Mouse (Mus musculus): ENCODE measurements around the gene Iqck. TPM values are rescaled to one million over a fixed set of nuclear protein-coding genes. Genes with fewer than 3 reads are reported as not detected.

Iqck gene
- polyA plus RNA-seq, 1 experiment = 1.1 TPM

DNA sequence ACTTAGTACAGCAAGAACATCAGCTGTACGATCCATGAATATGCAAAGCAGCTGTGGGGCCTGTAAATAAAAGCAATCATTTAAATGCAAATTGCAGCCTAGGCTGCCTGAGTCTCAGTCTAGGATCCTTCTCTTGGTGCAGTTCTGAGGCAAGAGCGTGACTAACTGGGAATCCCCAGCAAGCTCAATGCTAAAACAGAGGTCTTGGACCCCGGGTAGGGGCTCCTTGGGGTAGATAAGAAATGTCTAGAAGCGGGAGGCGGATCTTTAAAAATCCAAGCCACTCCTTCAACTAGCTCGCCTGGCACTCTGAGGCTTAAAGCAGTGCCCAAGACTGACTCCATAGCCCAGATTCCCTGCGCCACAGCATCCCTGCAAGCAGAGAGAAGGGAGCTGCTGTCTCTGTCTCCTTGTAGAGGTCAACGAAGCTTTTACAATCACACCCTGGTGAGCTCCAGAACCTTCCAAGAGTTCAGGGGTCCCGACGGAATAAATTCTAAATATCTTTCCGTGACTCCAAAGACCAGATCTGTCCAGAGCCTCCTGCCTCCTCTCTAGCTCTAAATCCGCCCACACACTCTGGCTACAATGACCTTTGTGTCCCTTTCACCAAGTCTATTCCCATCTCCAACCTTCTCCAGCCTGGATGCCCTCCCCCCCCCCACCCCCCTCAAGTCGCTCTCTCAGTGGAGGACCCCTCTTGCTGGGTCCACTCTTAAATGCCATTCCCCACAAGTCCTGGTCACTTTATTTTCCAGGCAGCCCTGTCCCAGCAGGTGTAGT lies 137.3 kb downstream of the Iqck start:
- no peak for DNase-seq
- H3K36me3 ChIP-seq (ENCODE audit: control insufficient read depth, insufficient read depth, low read length) = no peaks in the 10 kb centered on the region
- peaks cover 17% of the 10 kb centered on the region for H3K4me1 ChIP-seq (replicated peaks; ENCODE audit: control insufficient read depth, insufficient read depth, low read length)
- no peak overlapping the region for H3K27ac ChIP-seq (ENCODE audit: control insufficient read depth, insufficient read depth, low read length)
- TF ChIP-seq CTCF (IDR thresholded peaks at IDR 0.05; ENCODE audit: borderline replicate concordance, control insufficient read depth, extremely low read depth, insufficient read depth, low read length, poor library complexity) (no peak), POLR2A (IDR thresholded peaks at IDR 0.05; ENCODE audit: control insufficient read depth, extremely low read depth, insufficient read depth, low read length, poor library complexity) (no peak)
- no peak overlapping the region for H3K4me3 ChIP-seq (ENCODE audit: control insufficient read depth, insufficient read depth, low read length)
- peaks cover 11% of the 10 kb centered on the region for H3K27me3 ChIP-seq (ENCODE audit: control insufficient read depth, insufficient read depth, low read length)
- 86% methylated on average over 13 of the region's 13 CpGs for WGBS

DNA sequence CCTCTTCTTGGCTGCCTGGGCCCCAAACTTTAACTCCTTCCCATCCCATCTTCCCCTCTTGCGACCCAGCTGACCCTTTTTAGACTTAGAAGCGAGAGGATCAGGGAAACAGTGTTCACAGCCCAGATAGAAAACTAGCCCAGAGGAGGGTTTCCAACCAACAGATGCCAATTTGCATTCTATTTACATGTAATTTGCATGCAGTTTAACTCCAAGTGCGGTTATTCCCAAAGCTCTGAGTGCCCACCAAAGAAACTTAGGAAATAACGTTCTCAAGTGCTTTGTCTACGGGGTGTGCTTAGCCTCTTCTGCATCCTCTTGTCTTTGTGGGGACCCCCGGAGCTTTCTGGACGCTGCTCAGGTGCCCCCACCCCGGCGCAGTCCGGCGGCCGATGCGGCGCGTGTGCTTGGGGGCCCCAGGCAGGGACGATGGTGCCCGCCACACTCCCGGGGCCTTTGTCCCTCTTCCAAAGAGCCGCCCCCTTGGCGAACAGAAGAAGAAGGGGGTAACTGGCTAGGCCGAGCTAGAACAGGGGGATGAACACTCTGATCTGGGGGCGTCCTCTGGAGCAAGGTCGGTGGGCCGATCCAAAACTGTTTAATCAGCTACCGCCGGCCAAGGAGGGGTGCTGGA lies 138.2 kb downstream of the Iqck start:
- H3K27me3 ChIP-seq (ENCODE audit: control insufficient read depth, insufficient read depth, low read length) = peaks cover 11% of the 10 kb centered on the region
- H3K4me1 ChIP-seq (replicated peaks; ENCODE audit: control insufficient read depth, insufficient read depth, low read length) = peaks cover 17% of the 10 kb centered on the region
- 16% methylated on average over 26 of the region's 26 CpGs for WGBS
- H3K27ac ChIP-seq (ENCODE audit: control insufficient read depth, insufficient read depth, low read length) = no peak overlapping the region
- peak overlapping the region; percentile 38 for H3K4me3 ChIP-seq (ENCODE audit: control insufficient read depth, insufficient read depth, low read length)
- TF ChIP-seq POLR2A (IDR thresholded peaks at IDR 0.05; ENCODE audit: control insufficient read depth, extremely low read depth, insufficient read depth, low read length, poor library complexity) = no peak
- no peak for TF ChIP-seq CTCF (IDR thresholded peaks at IDR 0.05; ENCODE audit: borderline replicate concordance, control insufficient read depth, extremely low read depth, insufficient read depth, low read length, poor library complexity)
- no peaks in the 10 kb centered on the region for H3K36me3 ChIP-seq (ENCODE audit: control insufficient read depth, insufficient read depth, low read length)
- no peak for DNase-seq

DNA sequence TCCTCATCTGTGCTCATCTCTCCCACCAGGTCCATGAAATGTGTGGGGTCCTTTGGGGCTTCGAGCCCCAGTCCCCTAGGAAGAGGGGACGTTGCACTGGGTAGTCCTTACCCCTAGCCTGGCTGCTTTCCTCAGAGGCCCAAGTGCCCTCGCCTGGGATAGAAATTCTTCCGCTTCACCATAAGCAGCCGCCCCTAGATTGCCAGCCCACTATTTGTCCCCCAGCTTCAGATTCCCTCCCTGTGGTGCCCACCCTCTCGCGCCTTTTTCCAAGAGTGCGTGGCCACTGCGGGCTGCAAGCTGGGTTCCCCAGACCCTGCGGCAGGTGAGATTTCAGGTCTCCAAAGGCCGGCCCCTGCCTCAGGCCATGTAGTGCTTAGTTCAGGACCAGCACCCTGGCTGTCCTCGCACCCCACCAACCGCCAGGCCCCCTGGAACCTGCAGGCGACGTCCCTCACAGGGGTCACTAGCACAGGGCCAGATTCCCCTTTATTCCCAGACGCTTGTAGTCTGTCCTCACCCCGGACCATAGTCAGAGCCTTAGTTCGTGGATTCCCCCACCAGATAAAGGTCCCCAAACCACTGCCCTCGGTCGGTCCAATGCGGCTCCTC lies 138.8 kb downstream of the Iqck start:
- peaks cover 17% of the 10 kb centered on the region for H3K4me1 ChIP-seq (replicated peaks; ENCODE audit: control insufficient read depth, insufficient read depth, low read length)
- no peaks in the 10 kb centered on the region for H3K36me3 ChIP-seq (ENCODE audit: control insufficient read depth, insufficient read depth, low read length)
- peak overlapping the region; percentile 38 for H3K4me3 ChIP-seq (ENCODE audit: control insufficient read depth, insufficient read depth, low read length)
- no peak for TF ChIP-seq CTCF (IDR thresholded peaks at IDR 0.05; ENCODE audit: borderline replicate concordance, control insufficient read depth, extremely low read depth, insufficient read depth, low read length, poor library complexity)
- no peak for TF ChIP-seq POLR2A (IDR thresholded peaks at IDR 0.05; ENCODE audit: control insufficient read depth, extremely low read depth, insufficient read depth, low read length, poor library complexity)
- WGBS = 4% methylated on average over 21 of the region's 21 CpGs
- no peak for DNase-seq
- no peak overlapping the region for H3K27ac ChIP-seq (ENCODE audit: control insufficient read depth, insufficient read depth, low read length)
- H3K27me3 ChIP-seq (ENCODE audit: control insufficient read depth, insufficient read depth, low read length) = peaks cover 11% of the 10 kb centered on the region

DNA sequence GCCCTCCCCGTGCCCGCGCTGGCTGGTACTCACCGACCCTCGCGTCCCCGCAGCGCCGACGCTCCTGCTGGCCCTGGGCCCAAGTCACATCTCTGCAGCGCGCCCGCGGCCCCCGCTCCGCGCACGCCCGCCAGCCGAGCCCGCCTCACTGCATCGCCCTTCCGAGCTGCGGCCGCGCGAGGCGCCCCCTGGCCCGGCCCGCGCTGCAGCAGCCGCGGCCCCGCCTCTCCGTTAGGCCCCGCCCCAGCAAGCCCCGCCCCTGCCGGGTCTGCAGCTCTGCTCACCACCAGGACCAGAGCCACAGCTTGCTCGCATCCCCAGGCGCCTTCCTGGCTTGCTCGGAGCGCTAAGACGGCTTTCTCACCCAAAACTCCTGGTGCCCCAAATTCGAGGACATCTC lies 139.5 kb downstream of the Iqck start, which contains the start of gene Gprc5b:
Gene Gprc5b (minus strand): TSS at position 205 of the 400 bp plus-strand sequence.
- peaks cover 17% of the 10 kb centered on the region for H3K4me1 ChIP-seq (replicated peaks; ENCODE audit: control insufficient read depth, insufficient read depth, low read length)
- H3K4me3 ChIP-seq (ENCODE audit: control insufficient read depth, insufficient read depth, low read length) = peak within 1 kb of the TSS; percentile 38
- peak; percentile 93 for DNase-seq
- no peaks in the 10 kb centered on the region for H3K36me3 ChIP-seq (ENCODE audit: control insufficient read depth, insufficient read depth, low read length)
- WGBS = under 1% methylated on average over 44 of the region's 44 CpGs
- no peak within 1 kb of the TSS for H3K27ac ChIP-seq (ENCODE audit: control insufficient read depth, insufficient read depth, low read length)
- peaks cover 11% of the 10 kb centered on the region for H3K27me3 ChIP-seq (ENCODE audit: control insufficient read depth, insufficient read depth, low read length)
- peak; percentile 36; the same call in 1 of the 2 replicates for TF ChIP-seq CTCF (IDR thresholded peaks at IDR 0.05; ENCODE audit: borderline replicate concordance, control insufficient read depth, extremely low read depth, insufficient read depth, low read length, poor library complexity)
- no peak for TF ChIP-seq POLR2A (IDR thresholded peaks at IDR 0.05; ENCODE audit: control insufficient read depth, extremely low read depth, insufficient read depth, low read length, poor library complexity)

DNA sequence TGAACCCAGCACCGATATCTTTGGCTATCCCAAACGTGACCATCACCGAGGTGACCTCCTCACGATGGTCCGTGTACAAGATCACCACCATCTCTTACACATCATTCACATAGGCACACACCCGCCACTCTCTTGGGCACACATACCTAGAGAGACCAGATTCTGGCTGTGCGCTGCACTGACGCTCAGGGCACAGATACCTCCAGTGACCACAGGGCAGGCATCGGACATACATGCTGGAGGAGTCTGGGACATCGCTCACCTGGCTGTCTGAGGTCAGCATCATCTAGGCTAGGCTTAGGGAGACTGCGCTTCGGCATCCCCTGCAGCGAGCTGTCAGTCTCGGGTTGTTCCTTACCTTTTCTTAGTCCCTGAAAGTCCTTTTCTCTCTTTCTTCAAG lies 140.1 kb downstream of the Iqck start:
- DNase-seq = peak; percentile 11
- Histone ChIP-seq H3K4me3 (ENCODE audit: control insufficient read depth, insufficient read depth, low read length) (no peak overlapping the region), H3K27ac (ENCODE audit: control insufficient read depth, insufficient read depth, low read length) (no peak overlapping the region), H3K36me3 (ENCODE audit: control insufficient read depth, insufficient read depth, low read length) (no peaks in the 10 kb centered on the region), H3K27me3 (ENCODE audit: control insufficient read depth, insufficient read depth, low read length) (peaks cover 11% of the 10 kb centered on the region), H3K4me1 (replicated peaks; ENCODE audit: control insufficient read depth, insufficient read depth, low read length) (peaks cover 17% of the 10 kb centered on the region)
- TF ChIP-seq CTCF (IDR thresholded peaks at IDR 0.05; ENCODE audit: borderline replicate concordance, control insufficient read depth, extremely low read depth, insufficient read depth, low read length, poor library complexity) (no peak), POLR2A (IDR thresholded peaks at IDR 0.05; ENCODE audit: control insufficient read depth, extremely low read depth, insufficient read depth, low read length, poor library complexity) (no peak)
- 26% methylated on average over 14 of the region's 14 CpGs for WGBS

DNA sequence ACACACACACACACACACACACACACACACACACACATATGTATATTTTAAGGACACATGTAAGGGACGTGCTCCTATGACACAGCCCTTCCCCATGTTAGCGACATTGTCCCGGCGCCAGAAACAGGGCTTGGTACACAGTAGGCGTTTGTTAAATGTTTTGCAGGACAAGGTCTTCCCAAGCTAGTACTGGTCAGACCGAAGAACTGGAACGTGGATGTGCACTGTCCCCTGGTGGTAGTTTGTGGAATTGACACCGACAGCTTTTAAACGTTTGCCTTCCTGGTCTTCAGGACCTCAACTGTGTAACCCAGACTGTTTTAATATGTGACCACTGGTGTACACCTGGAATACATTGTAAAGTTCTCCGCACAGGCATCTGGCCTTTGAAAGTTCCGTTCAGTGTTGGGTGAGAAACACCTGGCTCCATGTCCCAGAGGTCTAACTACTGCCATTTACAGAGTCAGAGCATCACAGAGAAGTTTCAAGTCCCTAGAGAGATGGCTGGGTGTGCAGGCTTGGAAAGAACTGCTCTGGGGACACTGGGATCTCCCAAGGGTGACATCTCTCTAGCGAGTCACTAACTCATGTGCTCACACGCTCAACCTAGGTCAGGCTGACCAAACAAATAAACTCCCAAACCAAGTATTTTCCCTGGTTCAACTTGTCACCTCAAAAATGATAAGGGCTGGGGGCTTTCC lies 140.7 kb downstream of the Iqck start:
- 12% methylated on average over 13 of the region's 13 CpGs for WGBS
- peak; percentile 74 for DNase-seq
- no peak overlapping the region for H3K4me3 ChIP-seq (ENCODE audit: control insufficient read depth, insufficient read depth, low read length)
- H3K36me3 ChIP-seq (ENCODE audit: control insufficient read depth, insufficient read depth, low read length) = no peaks in the 10 kb centered on the region
- no peak overlapping the region for H3K27ac ChIP-seq (ENCODE audit: control insufficient read depth, insufficient read depth, low read length)
- peaks cover 17% of the 10 kb centered on the region for H3K4me1 ChIP-seq (replicated peaks; ENCODE audit: control insufficient read depth, insufficient read depth, low read length)
- H3K27me3 ChIP-seq (ENCODE audit: control insufficient read depth, insufficient read depth, low read length) = peaks cover 11% of the 10 kb centered on the region
- TF ChIP-seq CTCF (IDR thresholded peaks at IDR 0.05; ENCODE audit: borderline replicate concordance, control insufficient read depth, extremely low read depth, insufficient read depth, low read length, poor library complexity) = no peak; the same call in 1 of the 2 replicates
- no peak for TF ChIP-seq POLR2A (IDR thresholded peaks at IDR 0.05; ENCODE audit: control insufficient read depth, extremely low read depth, insufficient read depth, low read length, poor library complexity)
